9 mouse cellular contexts compared by ENCODE assay signal in the genomic region with DNA sequence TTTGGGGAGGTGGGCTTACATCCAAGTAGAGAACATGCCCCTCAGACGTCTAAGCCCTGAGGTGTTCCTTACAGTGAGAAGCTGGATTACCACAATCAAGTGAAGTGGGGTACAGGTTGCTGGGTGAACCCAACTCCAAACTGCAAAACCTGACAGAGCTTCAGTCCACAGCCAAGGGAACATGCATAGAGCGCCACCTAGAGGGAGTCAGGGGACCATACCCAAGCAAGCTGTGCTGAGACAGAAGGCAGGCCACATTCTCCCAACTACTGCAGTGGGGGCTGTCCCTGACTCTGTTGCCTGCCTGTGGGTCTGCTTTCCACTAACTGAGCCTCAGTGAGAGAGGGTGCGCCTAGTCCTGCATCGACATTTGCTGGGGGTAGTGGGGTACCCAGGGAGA. TPM values are rescaled to one million over a fixed set of nuclear protein-coding genes. Genes with fewer than 3 reads are reported as not detected.
DNase-seq lines count a peak whose midpoint lies in the region; ATAC-seq and TF ChIP-seq lines count a peak whose summit lies in the region.
"Had no signal": no experiment of that assay in that cellular context is flagged by ENCODE, and none has a peak within 500 bp of the region (broad histone marks: within the 10 kb centered on the region; RNA-seq: fewer than 3 reads in every experiment).

No protein-coding gene starts in this region.

- peak; percentile 70 for TF ChIP-seq CTCF in kidney, adult 2 months (conservative IDR thresholded peaks at IDR 0.05; ENCODE audit: insufficient read depth, insufficient read length, low read depth, low read length)
- peak; percentile 87; the same call in 1 of the 2 replicates for TF ChIP-seq CTCF in testis, adult 2 months (IDR thresholded peaks at IDR 0.05; ENCODE audit: control insufficient read depth, insufficient read depth, insufficient replicate concordance, low read depth, low read length)

- no peaks in the 10 kb centered on the region for H3K9me3 ChIP-seq in limb, embryonic 11.5 days (ENCODE audit: control insufficient read depth, low read length)
- H3K9me3 ChIP-seq in midbrain, embryonic 12.5 days: no peaks in the 10 kb centered on the region
- H3K9me3 ChIP-seq: embryonic facial prominence, embryonic 12.5 days had no signal

- peak; percentile 3 for DNase-seq in thymus, postnatal 25 days
- DNase-seq in thymus, postnatal 36 days: no peak
- DNase-seq in gastrocnemius, postnatal 14 days: peak; percentile 47
- peak; percentile 37 for DNase-seq in kidney, adult 2 months
- DNase-seq in limb, embryonic 11.5 days (ENCODE audit: low spot score): peak; percentile 64

- intact Hi-C loops in gastrocnemius, postnatal 14 days (cut with DNase I; ENCODE audit: low total_unique reads): loop anchor here (2.0 kb wide), 1 partner anchor 247 kb away; no protein-coding TSS in a partner anchor

- H3K27me3 ChIP-seq in kidney, adult 2 months (replicated peaks; ENCODE audit: control insufficient read depth, insufficient read depth, low read length): no peaks in the 10 kb centered on the region
- no peaks in the 10 kb centered on the region for H3K27me3 ChIP-seq in limb, embryonic 11.5 days (ENCODE audit: control insufficient read depth, insufficient read depth, low read length)
- peaks cover 14% of the 10 kb centered on the region for H3K27me3 ChIP-seq in midbrain, embryonic 12.5 days
- H3K27me3 ChIP-seq in testis, adult 2 months (ENCODE audit: control insufficient read depth, insufficient read depth, low read length): no peaks in the 10 kb centered on the region
- H3K27me3 ChIP-seq: embryonic facial prominence, embryonic 12.5 days had no signal

- H3K4me1 ChIP-seq in kidney, adult 2 months (ENCODE audit: control insufficient read depth, insufficient read depth, low read length): peaks cover 4% of the 10 kb centered on the region; the same call in 1 of the 2 replicates
- H3K4me1 ChIP-seq in limb, embryonic 11.5 days (ENCODE audit: control insufficient read depth, insufficient read depth, low read length): peaks cover 8% of the 10 kb centered on the region; the same call in 1 of the 2 replicates
- H3K4me1 ChIP-seq in midbrain, embryonic 12.5 days: no peaks in the 10 kb centered on the region
- H3K4me1 ChIP-seq in testis, adult 2 months (ENCODE audit: control insufficient read depth, insufficient read depth, low read length): no peaks in the 10 kb centered on the region

- H3K36me3 ChIP-seq in kidney, adult 2 months (ENCODE audit: control insufficient read depth, insufficient read depth, low read length): no peaks in the 10 kb centered on the region
- H3K36me3 ChIP-seq in limb, embryonic 11.5 days (ENCODE audit: control insufficient read depth, insufficient read depth, low read length): no peaks in the 10 kb centered on the region
- H3K36me3 ChIP-seq in midbrain, embryonic 12.5 days: no peaks in the 10 kb centered on the region
- H3K36me3 ChIP-seq in testis, adult 2 months (ENCODE audit: control insufficient read depth, insufficient read depth, low read length): no peaks in the 10 kb centered on the region
- H3K36me3 ChIP-seq: embryonic facial prominence, embryonic 12.5 days had no signal

- no peak overlapping the region for H3K4me2 ChIP-seq in limb, embryonic 11.5 days (ENCODE audit: low read depth, severe bottlenecking)
- no peak overlapping the region for H3K4me2 ChIP-seq in midbrain, embryonic 12.5 days (replicated peaks)
- H3K4me2 ChIP-seq: embryonic facial prominence, embryonic 12.5 days had no signal

- no peak for TF ChIP-seq POLR2A in kidney, adult 2 months (IDR thresholded peaks at IDR 0.05; ENCODE audit: low read depth, low read length)
- no peak for TF ChIP-seq POLR2A in testis, adult 2 months (IDR thresholded peaks at IDR 0.05; ENCODE audit: control insufficient read depth, low read depth, low read length)

- peak; percentile 53 for ATAC-seq in common myeloid progenitor, adult 5-6 weeks (replicated peaks; ENCODE audit: low read depth, poor library complexity, severe bottlenecking)
- ATAC-seq in limb, embryonic 11.5 days (ENCODE audit: insufficient number of reproducible peaks, low FRiP score, low TSS enrichment, low read depth): 0 out of 2 replicates have a peak, but pooled peaks have one; percentile 37
- ATAC-seq in midbrain, embryonic 12.5 days (ENCODE audit: low FRiP score, low read depth): peak; percentile 54

- no peak overlapping the region for H3K27ac ChIP-seq in kidney, adult 2 months (ENCODE audit: insufficient read depth, low read depth, low read length)
- H3K27ac ChIP-seq in limb, embryonic 11.5 days (replicated peaks; ENCODE audit: low read depth, low read length): no peak overlapping the region
- H3K27ac ChIP-seq in midbrain, embryonic 12.5 days (replicated peaks): no peak overlapping the region
- no peak overlapping the region for H3K27ac ChIP-seq in testis, adult 2 months (ENCODE audit: control insufficient read depth, insufficient read depth, low read depth, low read length)

- 32% methylated on average over 4 of the region's 4 CpGs for WGBS in kidney, adult 2 months
- 29% methylated on average over 4 of the region's 4 CpGs for WGBS in limb, embryonic 11.5 days
- WGBS in midbrain, embryonic 12.5 days: 21% methylated on average over 4 of the region's 4 CpGs

- no peak overlapping the region for H3K4me3 ChIP-seq in kidney, adult 2 months (ENCODE audit: insufficient read depth, low read depth, low read length)
- no peak overlapping the region for H3K4me3 ChIP-seq in limb, embryonic 11.5 days (ENCODE audit: low read depth, low read length)
- no peak overlapping the region for H3K4me3 ChIP-seq in midbrain, embryonic 12.5 days
- H3K4me3 ChIP-seq in testis, adult 2 months (ENCODE audit: control insufficient read depth, low read depth, low read length): no peak overlapping the region
- H3K4me3 ChIP-seq: embryonic facial prominence, embryonic 12.5 days had no signal

- no peak overlapping the region for H3K9ac ChIP-seq in limb, embryonic 11.5 days (ENCODE audit: low read length)
- H3K9ac ChIP-seq in midbrain, embryonic 12.5 days (replicated peaks): no peak overlapping the region
- H3K9ac ChIP-seq: embryonic facial prominence, embryonic 12.5 days had no signal

RNA-seq across cellular contexts. Expression of gene Ccdc190, which starts 10.4 kb away (rescaled TPM):
- not detected in 2 replicates for total RNA-seq in common myeloid progenitor, adult 5-6 weeks (2017)
- not detected for total RNA-seq in gastrocnemius, postnatal 14 days (2021)
- polyA plus RNA-seq in kidney, adult 2 months (2012; rRNA removed): 0.11 TPM in 1 of 2 replicates, not detected in the other
- not detected in 2 replicates for polyA plus RNA-seq in limb, embryonic 11.5 days (2014; fragmentation: Nextera tagmentation; extraction: Ambion mirVana)
- polyA plus RNA-seq in midbrain, embryonic 12.5 days (2016; fragmentation: Nextera tagmentation; extraction: Ambion mirVana): 0.79 and 0.94 TPM in 2 replicates
- 0.36 and 0.48 TPM in 2 replicates for polyA plus RNA-seq in testis, adult 2 months (2012; rRNA removed)
- polyA plus RNA-seq: embryonic facial prominence, embryonic 12.5 days had no signal

RNA-seq across cellular contexts. Expression of gene Hsd17b7, which starts 51.0 kb away (rescaled TPM):
- total RNA-seq in common myeloid progenitor, adult 5-6 weeks (2017): 3.3 and 9.4 TPM in 2 replicates
- total RNA-seq in gastrocnemius, postnatal 14 days (2021): 1 to 10 TPM; 2.2 to 2.9 TPM
- polyA plus RNA-seq in kidney, adult 2 months (2012; rRNA removed): 12.2 and 13.1 TPM in 2 replicates
- polyA plus RNA-seq in limb, embryonic 11.5 days (2014; fragmentation: Nextera tagmentation; extraction: Ambion mirVana): 14.3 TPM in 2 replicates
- polyA plus RNA-seq in midbrain, embryonic 12.5 days (2016; fragmentation: Nextera tagmentation; extraction: Ambion mirVana): 26.9 and 27.3 TPM in 2 replicates
- 2.5 and 3.3 TPM in 2 replicates for polyA plus RNA-seq in testis, adult 2 months (2012; rRNA removed)

Comparison
In these comparisons a context has a peak if more than half of its experiments do, and no peak if none do; other contexts are left out.
1. DNase-seq: peak in thymus, postnatal 25 days (single experiment), gastrocnemius, postnatal 14 days (single experiment), kidney, adult 2 months (single experiment) and limb, embryonic 11.5 days (single experiment); none in thymus, postnatal 36 days (0 of 2).
2. Peak in every context shown above with its lines, with median percentiles within 50 percentile points of each other: ATAC-seq.